Comparison of ENCODE assay signal across 16 mouse cellular contexts in genomic region chr6:55332100-55332772, GRCm38 (mm10). TPM values are rescaled to one million over a fixed set of nuclear protein-coding genes. Genes with fewer than 3 reads are reported as not detected.
DNase-seq lines count a peak whose midpoint lies in the region; ATAC-seq lines count a peak whose summit lies in the region.
"Had no signal": no experiment of that assay in that cellular context is flagged by ENCODE, and none has a peak within 500 bp of the region (broad histone marks: within the 10 kb centered on the region; RNA-seq: fewer than 3 reads in every experiment).

No protein-coding gene starts in this region.

- H3K4me2 ChIP-seq in heart, embryonic 13.5 days = no peak overlapping the region
- H3K4me2 ChIP-seq in midbrain, embryonic 13.5 days (replicated peaks) = no peak overlapping the region
- no peak overlapping the region for H3K4me2 ChIP-seq in midbrain, embryonic 15.5 days
- H3K4me2 ChIP-seq in embryonic facial prominence, embryonic 13.5 days = peak overlapping the region; percentile 14
- no peak overlapping the region for H3K4me2 ChIP-seq in limb, embryonic 15.5 days
- H3K4me2 ChIP-seq: neural tube, embryonic 12.5 days had no signal

- peaks cover 35% of the 10 kb centered on the region; the same call in 1 of the 2 replicates for H3K27me3 ChIP-seq in heart, embryonic 13.5 days (replicated peaks)
- H3K27me3 ChIP-seq in midbrain, embryonic 13.5 days = 0 out of 2 replicates have a peak, but pooled peaks cover 5% of the 10 kb centered on the region
- no peaks in the 10 kb centered on the region for H3K27me3 ChIP-seq in midbrain, embryonic 15.5 days (replicated peaks)
- H3K27me3 ChIP-seq in embryonic facial prominence, embryonic 13.5 days = no peaks in the 10 kb centered on the region; the same call in 1 of the 2 replicates
- no peaks in the 10 kb centered on the region for H3K27me3 ChIP-seq in limb, embryonic 15.5 days
- H3K27me3 ChIP-seq: neural tube, embryonic 12.5 days had no signal

- 55% methylated on average over 5 of the region's 5 CpGs for WGBS in heart, embryonic 13.5 days
- 36% methylated on average over 5 of the region's 5 CpGs for WGBS in midbrain, embryonic 13.5 days
- WGBS in midbrain, embryonic 15.5 days = 45% methylated on average over 5 of the region's 5 CpGs
- WGBS in embryonic facial prominence, embryonic 13.5 days = 38% methylated on average over 5 of the region's 5 CpGs
- WGBS in limb, embryonic 15.5 days = 41% methylated on average over 5 of the region's 5 CpGs

- H3K36me3 ChIP-seq in heart, embryonic 13.5 days = no peaks in the 10 kb centered on the region
- H3K36me3 ChIP-seq in midbrain, embryonic 13.5 days = no peaks in the 10 kb centered on the region
- H3K36me3 ChIP-seq in midbrain, embryonic 15.5 days (replicated peaks) = no peaks in the 10 kb centered on the region
- H3K36me3 ChIP-seq in embryonic facial prominence, embryonic 13.5 days = no peaks in the 10 kb centered on the region
- H3K36me3 ChIP-seq in limb, embryonic 15.5 days = no peaks in the 10 kb centered on the region
- H3K36me3 ChIP-seq: G1E; neural tube, embryonic 12.5 days had no signal

- H3K9ac ChIP-seq in heart, embryonic 13.5 days = 0 out of 2 replicates have a peak overlapping the region, but pooled peaks have one; percentile 9
- H3K9ac ChIP-seq in midbrain, embryonic 13.5 days (replicated peaks) = no peak overlapping the region
- H3K9ac ChIP-seq in midbrain, embryonic 15.5 days = no peak overlapping the region
- H3K9ac ChIP-seq in embryonic facial prominence, embryonic 13.5 days = peak overlapping the region; percentile 46; the same call in 1 of the 2 replicates
- no peak overlapping the region for H3K9ac ChIP-seq in limb, embryonic 15.5 days
- H3K9ac ChIP-seq: neural tube, embryonic 12.5 days had no signal

- no peak overlapping the region for H3K4me3 ChIP-seq in heart, embryonic 13.5 days
- no peak overlapping the region for H3K4me3 ChIP-seq in midbrain, embryonic 13.5 days (replicated peaks)
- H3K4me3 ChIP-seq in midbrain, embryonic 15.5 days = no peak overlapping the region
- H3K4me3 ChIP-seq in embryonic facial prominence, embryonic 13.5 days = no peak overlapping the region
- no peak overlapping the region for H3K4me3 ChIP-seq in limb, embryonic 15.5 days
- H3K4me3 ChIP-seq: neural tube, embryonic 12.5 days had no signal

- ATAC-seq in heart, embryonic 13.5 days (ENCODE audit: extremely low read depth, insufficient number of reproducible peaks, low FRiP score, low TSS enrichment) = no peak
- ATAC-seq in midbrain, embryonic 13.5 days = 0 out of 2 replicates have a peak, but pooled peaks have one; percentile 27
- no peak for ATAC-seq in midbrain, embryonic 15.5 days (replicated peaks)
- no peak; the same call in 1 of the 2 replicates for ATAC-seq in embryonic facial prominence, embryonic 13.5 days (ENCODE audit: insufficient number of reproducible peaks, insufficient read depth, low FRiP score, low TSS enrichment, low read depth)
- ATAC-seq in limb, embryonic 15.5 days (ENCODE audit: insufficient number of reproducible peaks, low FRiP score, low TSS enrichment, low read depth) = no peak

- H3K4me1 ChIP-seq in heart, embryonic 13.5 days = peaks cover 63% of the 10 kb centered on the region
- H3K4me1 ChIP-seq in midbrain, embryonic 13.5 days (replicated peaks) = peaks cover 19% of the 10 kb centered on the region
- H3K4me1 ChIP-seq in midbrain, embryonic 15.5 days = peaks cover 16% of the 10 kb centered on the region; the same call in 1 of the 2 replicates
- H3K4me1 ChIP-seq in embryonic facial prominence, embryonic 13.5 days = peaks cover 54% of the 10 kb centered on the region
- peaks cover 62% of the 10 kb centered on the region for H3K4me1 ChIP-seq in limb, embryonic 15.5 days

- DNase-seq in heart, adult 8-10 months (ENCODE audit: low spot score) = no peak
- DNase-seq in adrenal gland, adult 18-20 months (ENCODE audit: low spot score in 2 of 2) = no peak
- DNase-seq in layer of hippocampus, postnatal 36 days = no peak
- DNase-seq: cerebellum, adult 2 months; lung, adult 18-20 months; right cerebral cortex, adult 18-20 months had no signal

- no peaks in the 10 kb centered on the region for H3K9me3 ChIP-seq in heart, embryonic 13.5 days
- H3K9me3 ChIP-seq in midbrain, embryonic 13.5 days = no peaks in the 10 kb centered on the region
- H3K9me3 ChIP-seq in midbrain, embryonic 15.5 days = no peaks in the 10 kb centered on the region
- H3K9me3 ChIP-seq in embryonic facial prominence, embryonic 13.5 days = no peaks in the 10 kb centered on the region
- H3K9me3 ChIP-seq in limb, embryonic 15.5 days = no peaks in the 10 kb centered on the region
- H3K9me3 ChIP-seq: G1E; neural tube, embryonic 12.5 days had no signal

- peak overlapping the region; percentile 64; the same call in 1 of the 2 replicates for H3K27ac ChIP-seq in heart, embryonic 13.5 days (replicated peaks)
- H3K27ac ChIP-seq in midbrain, embryonic 13.5 days = no peak overlapping the region
- no peak overlapping the region for H3K27ac ChIP-seq in midbrain, embryonic 15.5 days
- H3K27ac ChIP-seq in embryonic facial prominence, embryonic 13.5 days = peak overlapping the region; percentile 80
- peak overlapping the region; percentile 80 for H3K27ac ChIP-seq in limb, embryonic 15.5 days
- H3K27ac ChIP-seq: neural tube, embryonic 12.5 days had no signal

RNA-seq across cellular contexts. Expression of gene Aqp1, which starts 4.0 kb away (rescaled TPM):
- polyA plus RNA-seq in heart, embryonic 13.5 days (2015; fragmentation: Nextera tagmentation; extraction: Ambion mirVana) = 26.9 and 27.4 TPM in 2 replicates
- total RNA-seq in heart, adult 8-10 months (2022) = 100 to 1,000 TPM; 336 to 404 (median 350) TPM
- 1.7 and 1.8 TPM in 2 replicates for polyA plus RNA-seq in midbrain, embryonic 13.5 days (2015; fragmentation: Nextera tagmentation; extraction: Ambion mirVana)
- 4.5 and 4.9 TPM in 2 replicates for polyA plus RNA-seq in midbrain, embryonic 15.5 days (2015; fragmentation: Nextera tagmentation; extraction: Ambion mirVana)
- polyA plus RNA-seq in embryonic facial prominence, embryonic 13.5 days (2015; fragmentation: Nextera tagmentation; extraction: Ambion mirVana) = 46.6 and 65.9 TPM in 2 replicates
- 119 and 122 TPM in 2 replicates for polyA plus RNA-seq in limb, embryonic 15.5 days (2015; fragmentation: Nextera tagmentation; extraction: Ambion mirVana)
- total RNA-seq in adrenal gland, adult 18-20 months (2021) = 100 to 1,000 TPM in 1 of 2 experiments, 10 to 100 TPM in 1; 41.5 to 104 TPM
- 1 to 10 TPM in 1 of 2 experiments, under 1 TPM in 1; 0.45 to 2.5 TPM for total RNA-seq in layer of hippocampus, postnatal 36 days (2021)
- polyA plus RNA-seq: G1E had no signal

RNA-seq across cellular contexts. Expression of gene Ghrhr, which starts 43.9 kb away (rescaled TPM):
- polyA plus RNA-seq in heart, embryonic 13.5 days (2015; fragmentation: Nextera tagmentation; extraction: Ambion mirVana) = not detected in 2 replicates
- not detected for total RNA-seq in heart, adult 8-10 months (2022)
- not detected in 2 replicates for polyA plus RNA-seq in midbrain, embryonic 13.5 days (2015; fragmentation: Nextera tagmentation; extraction: Ambion mirVana)
- polyA plus RNA-seq in midbrain, embryonic 15.5 days (2015; fragmentation: Nextera tagmentation; extraction: Ambion mirVana) = not detected in 2 replicates
- not detected in 2 replicates for polyA plus RNA-seq in embryonic facial prominence, embryonic 13.5 days (2015; fragmentation: Nextera tagmentation; extraction: Ambion mirVana)
- polyA plus RNA-seq in limb, embryonic 15.5 days (2015; fragmentation: Nextera tagmentation; extraction: Ambion mirVana) = not detected in 2 replicates
- not detected for total RNA-seq in adrenal gland, adult 18-20 months (2021)
- not detected for total RNA-seq in layer of hippocampus, postnatal 36 days (2021)
- total RNA-seq: left cerebral cortex, postnatal 25 days; megakaryocyte-erythroid progenitor cell, adult 5-6 weeks had no signal
- polyA plus RNA-seq: C2C12; cerebellum, adult 2 months; G1E; neural tube, embryonic 12.5 days had no signal

Comparison
In these comparisons a context has a peak if more than half of its experiments do, and no peak if none do; other contexts are left out.
1. H3K27ac ChIP-seq: peak in heart, embryonic 13.5 days (single experiment), embryonic facial prominence, embryonic 13.5 days (single experiment) and limb, embryonic 15.5 days (single experiment); none in midbrain, embryonic 13.5 days (single experiment) and midbrain, embryonic 15.5 days (single experiment).
2. H3K9ac ChIP-seq: peak in heart, embryonic 13.5 days (single experiment) and embryonic facial prominence, embryonic 13.5 days (single experiment); none in midbrain, embryonic 13.5 days (single experiment), midbrain, embryonic 15.5 days (single experiment) and limb, embryonic 15.5 days (single experiment).